Mouse (Mus musculus): ENCODE measurements around the gene Dnajc5. TPM values are rescaled to one million over a fixed set of nuclear protein-coding genes. Genes with fewer than 3 reads are reported as not detected.
A peak's percentile ranks its signal among the peaks of the same experiment; 100 is the strongest.

Dnajc5 gene
- polyA plus RNA-seq (2015; fragmentation: Nextera tagmentation; extraction: Ambion mirVana) = 198 and 209 TPM in 2 replicates

GRCm38 (mm10) chr2:181520118-181520935, at the start of gene Dnajc5:
Gene Dnajc5, plus strand, starts transcription at chr2:181520485.
- WGBS = under 1% methylated on average over 73 of the region's 74 CpGs
- H3K27ac ChIP-seq = peak within 1 kb of the TSS; percentile 98
- no peaks in the 10 kb centered on the region for H3K9me3 ChIP-seq
- peak within 1 kb of the TSS; percentile 96 for H3K4me3 ChIP-seq (replicated peaks)
- no peaks in the 10 kb centered on the region for H3K27me3 ChIP-seq
- peak within 1 kb of the TSS; percentile 96 for H3K9ac ChIP-seq (replicated peaks)
- peak within 1 kb of the TSS; percentile 62 for H3K4me2 ChIP-seq (replicated peaks)
- peaks cover 41% of the 10 kb centered on the region for H3K4me1 ChIP-seq (replicated peaks)
- peak; percentile 98 for ATAC-seq
- peaks cover 22% of the 10 kb centered on the region for H3K36me3 ChIP-seq

- Histone ChIP-seq H3K4me2 (replicated peaks) (no peak overlapping the region), H3K9ac (replicated peaks) (no peak overlapping the region), H3K36me3 (no peaks in the 10 kb centered on the region), H3K27ac (no peak overlapping the region), H3K4me1 (replicated peaks) (no peaks in the 10 kb centered on the region), H3K9me3 (no peaks in the 10 kb centered on the region), H3K4me3 (replicated peaks) (no peak overlapping the region), H3K27me3 (no peaks in the 10 kb centered on the region)
- ATAC-seq = no peak
- 75% methylated on average over 5 of the region's 5 CpGs for WGBS
Observed at GRCm38 (mm10) chr2:181471246-181471645, 49.0 kb upstream of the Dnajc5 start.

GRCm38 (mm10) chr2:181472256-181472827, 47.9 kb upstream of the Dnajc5 start:
- H3K36me3 ChIP-seq = no peaks in the 10 kb centered on the region
- H3K4me1 ChIP-seq (replicated peaks) = no peaks in the 10 kb centered on the region
- 95% methylated on average over 1 of the region's 1 CpGs for WGBS
- no peak overlapping the region for H3K27ac ChIP-seq
- no peak overlapping the region for H3K9ac ChIP-seq (replicated peaks)
- no peak overlapping the region for H3K4me3 ChIP-seq (replicated peaks)
- H3K9me3 ChIP-seq = no peaks in the 10 kb centered on the region
- no peak for ATAC-seq
- H3K27me3 ChIP-seq = no peaks in the 10 kb centered on the region
- no peak overlapping the region for H3K4me2 ChIP-seq (replicated peaks)

- H3K4me3 ChIP-seq (replicated peaks) = no peak overlapping the region
- WGBS = 53% methylated on average over 2 of the region's 2 CpGs
- no peak overlapping the region for H3K9ac ChIP-seq (replicated peaks)
- no peak overlapping the region for H3K4me2 ChIP-seq (replicated peaks)
- no peaks in the 10 kb centered on the region; the same call in 1 of the 2 replicates for H3K4me1 ChIP-seq (replicated peaks)
- ATAC-seq = no peak
- H3K36me3 ChIP-seq = no peaks in the 10 kb centered on the region
- no peaks in the 10 kb centered on the region for H3K27me3 ChIP-seq
- no peak overlapping the region for H3K27ac ChIP-seq
- no peaks in the 10 kb centered on the region for H3K9me3 ChIP-seq
Observed at GRCm38 (mm10) chr2:181483120-181483519, 37.2 kb upstream of the Dnajc5 start.

GRCm38 (mm10) chr2:181483562-181484318, 36.5 kb upstream of the Dnajc5 start:
- ATAC-seq = no peak
- no peak overlapping the region for H3K9ac ChIP-seq (replicated peaks)
- no peak overlapping the region for H3K4me3 ChIP-seq (replicated peaks)
- H3K9me3 ChIP-seq = no peaks in the 10 kb centered on the region
- no peaks in the 10 kb centered on the region for H3K36me3 ChIP-seq
- WGBS = 38% methylated on average over 7 of the region's 7 CpGs
- no peaks in the 10 kb centered on the region for H3K27me3 ChIP-seq
- H3K4me1 ChIP-seq (replicated peaks) = no peaks in the 10 kb centered on the region; the same call in 1 of the 2 replicates
- no peak overlapping the region for H3K4me2 ChIP-seq (replicated peaks)
- no peak overlapping the region for H3K27ac ChIP-seq

GRCm38 (mm10) chr2:181484456-181485233, 35.6 kb upstream of the Dnajc5 start:
- no peak overlapping the region for H3K4me2 ChIP-seq (replicated peaks)
- no peaks in the 10 kb centered on the region for H3K36me3 ChIP-seq
- H3K4me1 ChIP-seq (replicated peaks) = no peaks in the 10 kb centered on the region; the same call in 1 of the 2 replicates
- H3K4me3 ChIP-seq (replicated peaks) = no peak overlapping the region
- H3K9ac ChIP-seq (replicated peaks) = no peak overlapping the region
- 78% methylated on average over 6 of the region's 6 CpGs for WGBS
- H3K27ac ChIP-seq = no peak overlapping the region
- H3K27me3 ChIP-seq = no peaks in the 10 kb centered on the region
- H3K9me3 ChIP-seq = no peaks in the 10 kb centered on the region
- no peak for ATAC-seq

- no peaks in the 10 kb centered on the region for H3K27me3 ChIP-seq
- no peak overlapping the region for H3K4me2 ChIP-seq (replicated peaks)
- H3K9me3 ChIP-seq = no peaks in the 10 kb centered on the region
- H3K27ac ChIP-seq = no peak overlapping the region
- no peaks in the 10 kb centered on the region; the same call in 1 of the 2 replicates for H3K4me1 ChIP-seq (replicated peaks)
- no peak for ATAC-seq
- 33% methylated on average over 1 of the region's 1 CpGs for WGBS
- no peak overlapping the region for H3K4me3 ChIP-seq (replicated peaks)
- H3K36me3 ChIP-seq = no peaks in the 10 kb centered on the region
- H3K9ac ChIP-seq (replicated peaks) = no peak overlapping the region
Observed at GRCm38 (mm10) chr2:181485741-181486140, 34.5 kb upstream of the Dnajc5 start.

GRCm38 (mm10) chr2:181487338-181488277, 32.7 kb upstream of the Dnajc5 start:
- no peak for ATAC-seq
- no peak overlapping the region for H3K9ac ChIP-seq (replicated peaks)
- no peak overlapping the region for H3K4me2 ChIP-seq (replicated peaks)
- no peak overlapping the region for H3K4me3 ChIP-seq (replicated peaks)
- no peaks in the 10 kb centered on the region for H3K27me3 ChIP-seq
- no peaks in the 10 kb centered on the region for H3K9me3 ChIP-seq
- H3K4me1 ChIP-seq (replicated peaks) = no peaks in the 10 kb centered on the region; the same call in 1 of the 2 replicates
- 0 out of 2 replicates have a peak overlapping the region, but pooled peaks have one; percentile 9 for H3K27ac ChIP-seq
- H3K36me3 ChIP-seq = no peaks in the 10 kb centered on the region
- 38% methylated on average over 5 of the region's 5 CpGs for WGBS

- Histone ChIP-seq H3K36me3 (no peaks in the 10 kb centered on the region), H3K27me3 (no peaks in the 10 kb centered on the region), H3K4me3 (replicated peaks) (no peak overlapping the region), H3K9ac (replicated peaks) (no peak overlapping the region), H3K9me3 (no peaks in the 10 kb centered on the region), H3K4me1 (replicated peaks) (peaks cover 4% of the 10 kb centered on the region), H3K27ac (no peak overlapping the region), H3K4me2 (replicated peaks) (no peak overlapping the region)
- WGBS = 26% methylated on average over 7 of the region's 7 CpGs
- no peak for ATAC-seq
Observed at GRCm38 (mm10) chr2:181491432-181492205, 28.7 kb upstream of the Dnajc5 start.

- Histone ChIP-seq H3K9ac (replicated peaks) (no peak overlapping the region), H3K27me3 (no peaks in the 10 kb centered on the region), H3K4me3 (replicated peaks) (no peak overlapping the region), H3K9me3 (no peaks in the 10 kb centered on the region), H3K4me1 (replicated peaks) (peaks cover 4% of the 10 kb centered on the region), H3K4me2 (replicated peaks) (no peak overlapping the region), H3K27ac (no peak overlapping the region), H3K36me3 (no peaks in the 10 kb centered on the region)
- WGBS = 54% methylated on average over 3 of the region's 3 CpGs
- no peak for ATAC-seq
Observed at GRCm38 (mm10) chr2:181492206-181492605, 28.1 kb upstream of the Dnajc5 start.

Measured in midbrain, embryonic 13.5 days (tissue).